Mouse (Mus musculus): ENCODE measurements around the gene Fam214b.

GRCm38 (mm10) chr4:43057654-43058053, 11.6 kb upstream of the Fam214b start:
- TF ChIP-seq TAL1 (IDR thresholded peaks at IDR 0.05; ENCODE audit: low read length) (no peak), GATA1 (IDR thresholded peaks at IDR 0.05; ENCODE audit: low read length) (no peak)

Data from erythroblast, embryonic 14.5 days (primary cell).